Mouse (Mus musculus) frontal cortex, postnatal 10 days (tissue): ENCODE measurements around the gene Rassf1.

Source experiments
- DNase-seq, 2 experiments: peaks; one replicate each; pipeline ENCODE4 v3.0.0; 2022; ENCODE audit warnings: low spot score in 2 of 2, mixed read lengths in 1 of 2

Gene Rassf1

DNA sequence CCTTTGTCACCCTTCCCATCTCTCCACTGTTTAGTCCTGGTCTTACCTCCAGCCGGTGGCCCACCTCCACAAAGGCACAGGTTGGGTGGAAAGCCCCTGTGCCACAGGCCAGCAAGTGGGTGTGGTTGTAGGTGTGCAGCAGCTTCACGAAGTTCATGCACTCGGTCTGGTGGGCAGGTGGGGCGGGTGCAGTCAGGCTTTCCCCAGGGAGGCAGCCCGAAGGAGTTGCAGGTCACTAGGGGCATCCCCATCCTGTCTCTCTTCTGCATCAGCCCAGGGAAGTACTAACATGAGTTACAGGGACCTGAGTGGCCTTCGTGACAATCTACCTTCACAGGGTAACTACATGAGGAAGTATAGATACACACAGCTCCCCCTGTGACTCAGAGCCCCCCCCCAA is 51.9 kb downstream of the Rassf1 start:
- no peak for DNase-seq

DNA sequence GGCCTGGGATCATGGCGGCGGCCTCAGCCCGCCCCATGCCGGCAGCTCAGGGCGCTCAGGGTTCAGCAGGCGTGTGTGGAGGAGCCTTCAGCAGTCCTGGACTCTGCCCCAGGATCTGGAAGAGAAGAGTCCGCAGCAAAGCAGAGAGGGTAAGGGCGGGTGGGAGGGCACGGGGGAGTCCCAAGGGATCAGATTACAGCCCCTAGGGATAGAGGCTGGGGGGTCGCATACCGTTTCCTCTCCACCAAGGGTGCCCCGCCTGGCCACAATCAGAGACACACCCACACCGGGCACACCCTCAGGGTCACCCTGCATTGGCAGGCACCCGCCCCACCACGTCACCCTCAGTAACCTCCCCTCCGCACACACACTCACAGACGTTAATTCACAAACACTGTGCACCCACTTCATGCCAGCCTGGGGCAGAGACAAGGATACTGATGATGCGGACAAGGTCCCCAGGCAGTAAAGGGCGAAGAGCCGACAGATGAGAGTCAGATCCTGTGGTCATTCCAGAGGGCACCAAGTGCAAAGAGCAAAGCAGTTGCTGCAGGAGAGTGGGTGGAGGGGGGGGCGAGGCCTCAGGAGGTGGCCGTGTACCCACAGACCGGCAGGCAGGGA is 53.8 kb downstream of the Rassf1 start:
- no peak for DNase-seq

- DNase-seq, result no peak
Observed at GRCm38 (mm10) chr9:107606591-107606990, 55.2 kb downstream of the Rassf1 start.

DNA sequence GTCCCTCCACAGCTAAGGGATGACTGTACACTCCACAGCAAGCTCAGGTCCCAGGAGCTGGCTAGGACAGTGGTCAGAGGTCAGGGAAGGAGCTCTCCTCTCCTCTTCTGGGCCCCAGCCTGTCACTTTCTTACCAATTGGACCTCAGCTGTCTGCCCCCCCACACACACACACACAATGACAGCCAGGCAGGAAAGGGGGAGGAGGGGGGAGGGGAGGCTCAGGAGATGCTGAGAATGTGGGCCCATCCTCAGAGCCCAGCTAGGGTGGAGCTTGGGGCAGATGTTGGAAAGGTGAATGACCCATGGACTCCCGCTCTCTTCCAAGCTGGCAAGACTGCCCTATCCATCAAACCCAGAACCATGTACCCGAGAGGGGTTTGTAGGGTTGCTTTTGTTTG is 55.7 kb downstream of the Rassf1 start:
- no peak for DNase-seq

DNA sequence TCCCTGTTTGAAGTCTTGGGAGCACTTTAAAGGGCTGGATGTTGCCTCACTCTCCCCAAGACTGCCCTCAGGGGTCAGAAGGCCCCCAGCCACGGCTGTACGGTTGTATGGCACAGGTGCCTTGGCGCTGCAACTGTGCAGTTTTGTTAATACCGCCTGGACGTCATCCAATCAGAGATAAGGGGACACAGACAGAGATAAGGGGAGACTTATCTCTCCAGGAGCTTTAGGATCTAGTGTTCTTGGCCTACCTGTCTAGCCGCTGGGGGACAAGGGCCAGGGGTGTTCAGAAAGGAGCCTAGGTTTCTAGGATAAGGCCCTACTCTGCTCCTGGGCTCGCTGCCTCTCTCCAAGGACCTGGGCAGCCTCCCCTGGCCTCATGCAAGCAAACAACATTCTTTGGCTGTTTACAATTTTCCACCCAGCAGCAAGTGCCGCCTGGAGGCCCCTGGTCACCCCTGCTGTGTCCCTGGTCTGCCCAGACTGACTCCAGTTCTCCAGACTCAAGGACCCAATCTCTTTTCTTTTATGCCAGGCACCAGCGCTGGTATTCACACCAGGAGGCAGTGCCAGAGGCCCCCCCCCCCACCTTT is 56.4 kb downstream of the Rassf1 start:
- no peak for DNase-seq

DNA sequence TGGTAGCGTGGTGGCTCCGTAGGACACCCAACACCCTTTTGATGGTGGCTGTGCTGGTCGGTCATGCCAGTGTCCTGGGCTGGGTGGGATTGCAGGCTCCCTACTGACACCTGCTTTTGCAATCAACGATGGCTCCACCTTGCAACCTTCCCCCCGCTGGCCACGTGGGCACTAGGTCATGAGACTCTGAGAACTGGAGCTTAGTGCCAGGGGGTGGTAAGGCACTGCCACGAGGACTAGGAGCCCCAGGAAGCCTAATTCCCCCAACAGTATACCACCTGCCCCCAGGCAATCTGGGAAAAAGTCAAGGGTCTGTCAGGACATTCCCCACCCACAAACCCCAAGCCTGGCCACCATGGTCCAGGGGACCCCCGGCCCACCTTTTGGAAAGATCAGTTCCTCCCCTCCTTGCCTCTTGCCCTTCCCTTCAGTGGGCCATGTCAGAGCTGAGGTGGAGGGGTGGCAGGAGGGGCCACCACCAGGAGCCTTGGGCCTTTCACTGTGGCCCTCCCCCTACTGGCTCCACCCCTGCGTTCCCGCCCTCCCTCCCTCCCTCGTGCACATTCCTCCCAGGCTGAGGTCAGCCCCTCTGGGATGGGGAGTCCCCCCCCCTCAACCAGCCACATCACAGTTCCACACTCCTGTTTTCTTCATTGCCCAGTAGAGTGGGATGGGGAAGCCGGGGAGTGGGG is 57.5 kb downstream of the Rassf1 start, which contains the start of gene Sema3b:
TSS of gene Sema3b (minus strand) at position 489 of the 692 bp plus-strand sequence.
- no peak for DNase-seq

DNA sequence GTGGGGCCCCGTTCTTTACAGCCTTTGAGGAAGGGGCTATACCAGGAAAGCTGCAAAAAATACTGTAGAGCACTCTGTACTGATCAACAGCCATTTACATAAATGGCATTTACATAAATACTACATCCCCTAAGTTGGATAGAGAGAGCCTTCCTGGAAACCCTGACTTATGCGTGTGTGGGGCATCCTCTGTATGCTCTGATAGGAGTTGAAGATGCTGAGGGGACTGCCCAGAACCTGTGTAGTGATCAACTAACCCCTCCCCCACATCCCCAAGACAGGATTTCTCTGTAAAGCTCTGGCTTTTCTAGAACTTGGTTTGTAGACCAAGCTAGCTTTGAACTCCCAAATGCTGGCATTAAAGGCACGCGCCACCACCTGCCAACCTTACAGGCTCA is 58.1 kb downstream of the Rassf1 start:
- no peak for DNase-seq

DNA sequence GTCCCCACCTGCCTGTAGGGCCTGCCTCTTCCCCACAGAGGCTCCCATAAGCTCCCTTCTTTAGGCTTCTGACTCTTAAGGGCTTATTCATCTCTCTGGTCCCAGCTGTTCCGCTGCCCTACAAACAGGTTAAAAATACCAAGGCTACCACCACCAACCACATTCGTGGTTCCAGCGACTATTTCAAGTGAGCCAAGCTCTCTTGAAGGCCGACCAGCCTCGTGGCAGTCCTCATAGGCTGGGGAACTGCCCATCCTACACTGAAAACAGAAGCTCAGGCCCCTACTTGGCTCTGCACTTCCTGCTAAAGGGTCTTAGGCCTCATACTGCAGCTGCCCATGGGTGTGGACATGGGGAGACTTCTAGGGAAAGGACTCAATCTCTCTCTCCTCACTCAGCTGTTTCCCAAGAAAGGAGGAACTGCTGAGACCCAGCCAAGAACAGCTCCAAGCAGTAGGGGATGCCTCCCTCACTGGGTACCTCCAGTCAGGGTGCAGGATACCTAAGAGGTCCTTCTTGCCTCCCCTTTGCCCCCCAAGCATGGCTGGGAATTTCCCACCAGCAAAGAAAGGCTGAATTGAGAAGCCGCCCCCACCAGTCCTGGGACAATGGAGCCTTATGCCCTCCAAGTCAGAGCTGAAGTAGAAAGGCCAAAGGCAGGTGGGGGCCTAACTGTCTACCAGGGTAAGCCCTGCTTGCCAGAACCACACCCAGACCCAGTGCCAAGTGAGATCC is 60.3 kb downstream of the Rassf1 start:
- no peak for DNase-seq
